Mouse (Mus musculus) yolk sac, embryonic 10.5 days (tissue): ENCODE measurements at regions not wholly inside any gene's neighbourhood (a gene's known extent, or its start where the extent isn't known, plus 50 kb on each side); places are given as distances from the start of the nearest gene placed in this dataset.

ENCODE experiments used
- DNase-seq: peaks from one replicate; pipeline ENCODE4 v3.0.0-alpha.2; 2017; ENCODE audit warnings: low spot score

DNA sequence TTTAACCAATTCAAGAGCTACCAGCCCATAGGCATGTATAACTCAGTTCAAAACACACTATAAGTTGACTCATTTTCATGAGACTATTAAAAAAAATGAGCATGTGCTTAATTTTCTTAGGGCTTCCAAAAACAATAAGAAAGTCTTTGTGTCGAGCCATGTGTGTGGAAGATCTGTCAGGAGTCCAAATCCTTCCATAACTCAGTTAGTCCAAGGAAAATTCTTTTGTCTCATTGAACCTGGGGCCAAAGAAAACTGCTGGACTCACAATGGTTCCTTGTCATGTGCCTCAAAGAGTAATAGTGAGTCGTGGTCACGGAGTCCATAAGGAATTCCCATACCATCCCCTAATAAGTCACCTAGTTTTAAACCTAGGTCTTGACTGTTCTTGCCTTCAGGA, 199.0 kb upstream of the Gm21798 start:
- DNase-seq: no peak

DNA sequence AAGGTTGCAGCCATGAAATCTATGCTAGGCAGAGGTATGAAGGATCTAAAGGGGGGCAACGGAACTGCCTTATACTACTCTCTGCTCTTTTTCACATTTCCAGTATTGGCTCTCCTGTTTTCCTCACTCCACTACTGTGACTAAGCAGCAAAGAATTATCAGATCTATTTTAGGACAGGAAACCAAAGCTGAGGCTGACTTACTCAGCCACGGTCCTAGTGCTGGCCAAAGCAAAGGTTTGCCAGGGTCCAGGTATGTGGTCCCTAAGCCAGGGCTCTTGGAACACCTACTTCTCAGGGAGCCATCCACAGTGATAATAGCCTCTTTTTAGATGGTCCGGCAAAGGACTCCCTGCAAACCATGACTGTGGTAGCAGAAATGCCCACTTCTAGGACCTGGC, 195.6 kb upstream of the Gm21798 start:
- DNase-seq: no peak

DNA sequence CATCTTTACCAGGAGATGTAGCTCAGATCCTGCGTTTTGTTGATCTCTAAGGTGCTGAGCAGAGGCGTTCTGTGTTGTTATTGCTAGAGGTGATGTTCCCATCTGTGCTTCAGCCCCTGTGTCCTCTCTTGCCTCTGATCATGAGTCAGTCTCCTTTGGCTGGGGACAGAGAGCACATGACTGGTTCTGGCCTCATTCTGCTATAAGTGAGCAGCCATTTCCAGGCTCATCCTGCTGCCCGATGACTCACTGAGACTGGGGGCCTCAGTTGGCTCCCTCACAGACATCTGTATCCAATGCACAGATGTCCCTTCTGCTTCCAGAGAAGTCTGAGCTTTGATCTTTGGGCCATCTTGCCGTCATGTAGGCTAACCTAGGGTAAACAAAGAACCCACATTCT, 194.9 kb upstream of the Gm21798 start:
- DNase-seq: no peak

DNA sequence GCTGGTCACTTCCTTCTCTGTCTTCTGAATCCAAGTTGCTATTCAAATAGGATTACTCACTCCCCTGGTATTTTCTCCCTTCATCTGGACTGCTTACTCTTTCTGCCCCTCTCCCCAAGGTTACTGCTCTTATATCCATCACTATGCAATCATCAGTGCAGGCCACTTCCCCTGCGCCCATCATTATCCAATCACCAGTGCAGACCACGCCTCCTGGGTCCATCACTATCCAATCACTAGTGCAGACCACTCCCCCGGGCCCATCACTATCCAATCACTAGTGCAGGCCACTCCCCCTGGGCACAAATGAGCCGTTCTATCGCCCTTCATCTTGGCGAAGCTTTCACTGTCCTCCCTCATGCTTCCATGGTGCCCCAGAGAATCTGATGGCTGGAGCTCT, 191.1 kb upstream of the Gm21798 start:
- no peak for DNase-seq

DNA sequence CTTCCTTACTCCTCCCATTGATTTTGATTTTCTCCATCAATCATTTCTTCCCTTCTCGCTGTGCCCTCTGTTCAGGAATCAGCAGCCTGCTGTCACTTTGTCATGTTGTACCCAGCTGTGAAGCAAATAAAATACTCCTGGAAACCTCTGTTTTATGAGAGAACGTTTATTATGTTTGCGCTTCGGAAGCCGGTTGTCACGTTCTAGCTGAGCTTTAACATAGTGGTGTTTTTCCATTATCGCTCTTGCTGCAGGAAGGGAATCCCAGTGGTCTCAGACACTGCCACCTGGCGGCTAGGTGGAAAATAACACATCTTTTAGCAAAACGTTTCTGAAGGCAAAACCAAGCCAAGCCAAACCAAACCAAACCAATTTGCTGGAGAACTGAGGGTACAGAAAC, 190.2 kb upstream of the Gm21798 start:
- peak; percentile 35 for DNase-seq
